Mouse (Mus musculus) megakaryocyte, embryonic 14.5 days (primary cell): ENCODE data around the gene Glipr1l1.
"Not testable (repeated sequence)": the region's sequence is repeated elsewhere in the genome, so short reads cannot be mapped to it uniquely, and the experiment has no call there.

Source experiments
- FLI1 ChIP-seq: IDR thresholded peaks from 2 replicates; pipeline ENCODE4 v1.6.1; 2012; ENCODE audit warnings: low read length, inconsistent platforms, mixed read lengths
- GATA1 ChIP-seq: IDR thresholded peaks from 3 replicates; pipeline ENCODE4 v1.6.1; 2012; ENCODE audit warnings: mixed read lengths, low read length, inconsistent platforms, borderline replicate concordance

GRCm38 (mm10) chr10:112028689-112029088 lies 31.3 kb upstream of the Glipr1l1 start:
- TF ChIP-seq GATA1, FLI1: not testable (repeated sequence)
